Mouse (Mus musculus) CD4-positive, CD25-positive, alpha-beta regulatory T cell, adult 2 months (primary cell): Measurements from ENCODE around the gene Rundc1.
"Not testable (repeated sequence)": the region's sequence is repeated elsewhere in the genome, so short reads cannot be mapped to it uniquely, and the experiment has no call there.

ENCODE experiments used
- DNase-seq: peaks from one replicate; pipeline ENCODE4 v3.0.0-alpha.2; 2012; ENCODE audit warnings: low read depth, low spot score

Rundc1 gene

DNA sequence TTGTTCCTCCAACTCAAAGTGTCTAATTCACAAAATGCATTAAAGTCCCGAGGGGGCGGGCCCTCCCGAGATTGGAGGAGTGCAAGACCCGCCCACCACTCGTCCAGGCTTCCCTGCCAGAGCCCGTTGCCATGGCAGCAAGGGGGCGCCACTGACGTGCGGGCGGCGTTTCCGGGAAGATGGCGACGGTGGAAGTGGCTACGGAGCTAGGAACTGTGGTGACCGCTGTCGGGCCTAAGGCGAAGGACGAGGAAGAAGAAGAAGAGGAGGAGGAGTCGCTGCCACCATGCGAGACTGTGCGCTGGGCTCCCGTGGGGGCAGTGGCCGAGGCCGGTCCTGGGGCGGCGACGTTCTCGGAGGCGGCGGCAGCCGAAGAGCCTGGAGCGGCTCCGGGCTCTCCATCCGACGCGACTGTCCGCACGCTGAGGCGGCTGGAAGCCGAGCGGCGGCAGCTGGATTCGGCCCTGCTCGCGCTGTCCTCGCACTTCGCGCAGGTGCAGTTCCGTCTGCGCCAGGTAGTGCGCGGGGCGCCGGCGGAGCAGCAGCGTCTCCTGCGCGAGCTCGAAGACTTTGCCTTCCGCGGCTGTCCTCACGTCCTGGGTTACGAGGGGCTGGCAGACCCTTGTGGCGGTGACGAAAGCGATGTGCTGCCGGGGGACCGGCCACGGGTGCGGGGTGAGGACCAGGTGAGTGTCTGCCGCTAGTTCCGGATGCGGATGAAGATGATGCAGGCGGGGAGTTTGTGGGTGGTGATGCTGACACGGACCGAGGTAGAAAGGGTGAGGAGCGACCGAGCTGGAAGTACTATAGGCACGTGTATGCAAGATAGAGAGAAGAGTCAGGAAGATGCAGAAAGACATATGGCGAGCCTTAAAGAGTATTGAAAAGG is at the start of gene Rundc1, which contains the start of gene Ptges3l:
Gene Rundc1 (plus strand): TSS at position 161 of the 889 bp plus-strand sequence.
Gene Ptges3l (minus strand): TSS at position 409 of the 889 bp plus-strand sequence.
- peak; percentile 98 for DNase-seq

DNA sequence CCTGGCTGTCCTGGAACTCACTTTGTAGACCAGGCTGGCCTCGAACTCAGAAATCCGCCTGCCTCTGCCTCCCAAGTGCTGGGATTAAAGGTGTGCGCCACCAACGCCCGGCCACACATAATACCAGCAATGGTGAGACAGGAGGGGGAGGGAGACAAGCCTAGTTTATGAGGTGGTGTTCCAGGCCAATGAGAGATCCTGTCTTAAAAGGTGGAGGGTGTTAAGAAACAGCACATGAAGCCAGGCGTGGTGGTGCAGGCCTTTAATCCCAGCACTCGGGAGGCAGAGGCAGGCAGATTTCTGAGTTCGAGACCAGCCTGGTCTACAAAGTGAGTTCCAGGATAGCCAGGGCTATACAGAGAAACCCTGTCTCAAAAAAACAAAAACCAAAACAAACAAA is 46.7 kb upstream of the Rundc1 start:
- DNase-seq, result not testable (repeated sequence)

DNA sequence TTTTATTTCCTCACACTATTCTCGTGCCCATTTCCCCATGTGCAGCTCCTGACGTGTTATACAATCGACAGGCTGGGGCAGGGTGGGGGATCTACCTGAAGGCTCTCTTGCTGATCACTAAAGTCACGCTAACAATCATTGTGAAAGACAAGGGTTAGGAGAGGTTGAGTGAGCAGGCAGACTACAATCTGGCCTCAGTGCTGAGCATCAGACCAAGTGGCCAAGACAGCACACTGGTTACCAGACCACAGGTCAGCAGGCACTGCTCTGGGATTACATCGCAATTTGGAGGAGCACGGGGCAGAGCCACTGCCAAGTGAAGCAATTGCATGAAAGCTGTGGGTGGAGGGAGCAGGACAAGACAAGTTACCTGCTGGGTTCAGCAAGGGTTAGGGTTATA is 46.0 kb upstream of the Rundc1 start:
- DNase-seq, result no peak

DNA sequence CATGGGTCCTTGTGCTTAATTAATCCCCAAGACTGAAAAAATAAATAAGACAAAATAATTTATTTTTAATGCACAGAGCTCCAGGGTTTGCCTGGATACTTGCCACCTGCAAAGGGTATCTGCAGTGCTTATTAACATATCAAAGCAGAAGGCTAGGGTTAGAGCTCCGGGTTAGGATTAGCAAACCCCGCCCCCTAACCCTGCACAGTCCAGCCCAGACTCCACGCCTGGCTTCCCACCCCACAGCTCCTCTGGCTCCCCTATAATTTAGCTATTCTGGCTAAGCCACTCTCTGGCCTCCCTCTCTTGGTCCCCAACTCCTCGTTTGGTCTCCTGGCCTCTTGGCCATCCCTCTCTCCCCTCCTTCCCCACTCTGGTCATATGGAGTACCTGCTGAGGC is 43.1 kb upstream of the Rundc1 start:
- DNase-seq, result no peak

DNA sequence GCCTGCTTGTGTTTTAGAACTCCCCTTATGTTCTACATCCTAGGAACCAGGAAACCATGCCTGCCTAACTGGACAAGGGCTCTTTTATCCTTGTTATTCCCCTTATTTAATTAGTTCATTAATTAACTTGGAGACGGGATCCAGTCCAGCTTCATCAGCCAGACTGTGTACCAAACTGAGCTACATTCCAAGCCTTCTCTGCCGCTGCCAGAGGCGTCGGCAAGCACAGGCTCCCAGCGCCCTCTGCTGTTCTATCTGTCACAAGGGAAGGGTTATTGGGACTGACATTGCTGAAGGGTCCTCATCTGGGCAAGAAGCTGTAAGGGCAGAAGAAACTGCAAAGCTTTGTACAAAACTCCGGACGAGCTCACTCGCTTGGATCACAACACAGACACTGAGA is 29.8 kb upstream of the Rundc1 start:
- peak; percentile 68 for DNase-seq

DNA sequence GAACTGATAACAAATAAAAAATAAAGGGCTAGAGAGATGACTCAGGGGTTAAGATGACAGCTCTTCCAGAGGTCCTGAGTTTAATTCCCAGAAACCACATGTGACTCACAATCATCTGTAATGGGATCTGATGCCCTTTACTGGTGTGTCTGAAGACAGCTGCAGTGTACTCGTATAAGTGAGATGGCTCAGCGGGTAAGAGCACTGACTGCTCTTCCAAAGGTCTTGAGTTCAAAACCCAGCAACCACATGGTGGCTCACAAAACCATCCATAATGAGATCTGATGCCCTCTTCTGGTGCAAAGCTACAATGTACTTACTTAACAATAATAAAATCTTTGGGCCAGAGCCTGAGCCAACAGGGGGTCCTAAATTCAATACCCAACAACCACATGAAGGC is 9.6 kb upstream of the Rundc1 start:
- DNase-seq, result peak; percentile 30

DNA sequence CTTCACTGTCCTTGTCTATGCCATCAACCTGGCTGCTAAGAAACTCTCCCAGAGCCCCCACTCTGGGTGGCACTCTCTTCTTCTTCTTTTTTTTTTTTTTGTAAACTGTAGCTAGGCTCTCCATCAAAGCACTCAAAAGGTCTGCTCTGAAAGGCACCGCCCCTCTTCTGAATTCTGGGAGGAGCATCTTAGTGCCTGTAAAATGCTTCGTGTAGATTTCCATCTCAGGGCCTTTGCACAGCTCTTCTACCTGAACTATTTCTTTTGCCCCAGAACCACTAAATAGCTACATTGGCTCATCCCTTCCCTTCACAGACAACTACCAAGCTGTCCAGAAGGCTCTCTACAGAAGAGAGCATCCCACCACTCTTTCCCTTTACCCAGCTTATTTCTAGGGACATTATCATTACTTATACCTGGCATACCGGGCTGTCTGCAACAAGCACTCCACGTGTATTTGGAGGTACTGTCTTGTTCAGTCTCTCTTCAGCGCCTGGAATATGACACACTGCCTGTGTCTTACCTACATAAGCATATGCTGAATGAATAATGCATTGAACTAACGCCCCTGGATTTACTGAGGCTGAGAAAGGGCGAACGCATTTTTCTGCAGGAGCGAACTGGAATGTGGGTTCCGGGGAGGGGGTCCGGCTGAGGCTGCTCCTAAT is 8.3 kb upstream of the Rundc1 start:
- peak; percentile 45 for DNase-seq

DNA sequence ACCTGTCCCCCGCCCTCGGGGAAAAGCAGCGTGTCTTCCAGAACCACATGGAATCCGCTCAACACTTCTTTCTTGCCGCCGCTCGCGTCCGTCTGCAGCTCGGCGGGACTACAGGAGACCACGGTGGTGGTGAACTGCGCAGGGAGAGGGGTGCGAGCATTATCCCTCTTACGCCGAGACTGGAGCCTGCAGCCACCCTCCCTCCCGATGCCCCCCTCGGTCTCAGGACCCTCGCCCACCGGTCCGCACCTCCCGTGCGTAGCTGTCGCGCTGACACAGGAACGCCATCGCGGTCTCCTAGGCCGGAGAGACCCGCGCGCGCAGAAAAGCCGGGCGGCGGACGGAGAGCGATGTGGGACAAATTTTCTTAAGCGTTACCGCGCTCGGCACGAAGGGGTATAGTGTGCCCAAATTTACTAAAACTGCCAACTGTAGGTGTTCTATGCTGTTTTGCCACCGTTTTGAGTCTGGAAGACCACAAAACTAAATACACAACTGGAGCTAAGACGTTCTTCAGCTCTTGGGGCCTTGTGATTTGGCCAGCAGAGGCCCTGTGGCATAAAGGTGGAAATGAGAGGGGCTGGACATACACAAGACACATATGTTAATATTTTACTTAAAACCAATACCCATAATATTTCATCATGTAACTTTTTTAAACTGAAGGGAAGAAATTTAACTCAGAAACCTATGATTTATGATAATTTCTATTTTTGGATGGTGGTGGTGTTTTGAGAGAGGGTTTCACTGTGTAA is 7.6 kb upstream of the Rundc1 start, which contains the start of gene Aarsd1:
Gene Aarsd1 (minus strand): TSS at position 515 of the 755 bp plus-strand sequence.
- peak; percentile 90 for DNase-seq

DNA sequence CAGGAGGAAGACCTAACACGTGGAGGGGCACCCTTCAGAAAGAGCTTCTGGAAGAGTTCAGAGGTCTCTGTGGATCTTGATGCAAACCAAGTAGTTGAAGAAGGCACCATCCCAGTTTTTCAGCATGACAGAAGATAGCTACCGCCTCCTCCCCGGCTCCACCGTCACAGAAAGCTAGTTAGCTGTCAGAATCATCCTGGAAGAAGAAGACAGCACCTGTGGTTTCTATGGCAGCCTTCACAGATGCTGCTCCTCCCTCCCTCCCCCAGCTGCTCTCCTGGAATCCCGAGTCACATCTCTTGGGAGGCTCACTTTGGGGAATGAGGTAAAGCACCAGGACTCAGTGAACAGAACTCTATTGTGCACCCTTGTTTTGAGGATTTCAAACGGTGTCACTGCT is 5.9 kb upstream of the Rundc1 start:
- no peak for DNase-seq

DNA sequence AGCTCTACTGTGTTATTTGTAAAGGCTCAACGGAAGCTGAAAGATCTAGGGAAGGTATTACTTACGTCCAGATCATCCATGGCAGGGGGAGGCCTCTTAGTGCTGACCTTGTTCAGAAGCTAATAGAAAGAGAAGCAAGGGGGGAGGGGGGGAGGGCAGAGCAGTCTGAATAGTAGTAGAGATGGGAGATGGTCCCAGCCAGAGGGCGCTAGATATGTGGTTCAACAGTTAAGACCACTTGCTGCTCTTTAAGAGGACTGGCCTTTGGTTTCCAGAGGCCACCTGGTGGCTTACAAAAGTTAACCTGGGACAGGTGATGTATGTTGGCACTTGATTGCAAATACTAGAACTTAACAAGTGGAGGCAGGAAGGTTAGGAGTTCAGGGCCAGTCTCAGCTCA is 5.3 kb upstream of the Rundc1 start:
- no peak for DNase-seq

DNA sequence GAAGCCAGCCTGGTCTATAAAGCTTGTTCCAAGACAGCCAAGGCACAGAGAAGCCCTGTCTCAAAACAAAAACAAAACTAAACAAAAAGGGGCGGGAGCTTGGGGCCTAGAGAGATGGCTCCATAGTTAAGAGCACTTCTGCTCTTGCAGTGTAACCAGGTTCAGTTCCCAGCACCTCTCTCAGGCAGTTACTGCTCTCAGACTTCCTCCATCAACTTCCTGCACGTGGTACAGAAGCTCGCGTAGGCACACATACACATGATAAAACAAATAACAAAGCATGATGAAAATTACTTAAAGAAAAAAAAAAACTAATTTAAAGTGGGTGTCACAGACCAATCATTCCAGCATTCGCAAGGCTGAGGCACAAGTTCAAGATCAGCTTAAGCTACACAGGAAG is 4.7 kb upstream of the Rundc1 start:
- DNase-seq, result no peak

DNA sequence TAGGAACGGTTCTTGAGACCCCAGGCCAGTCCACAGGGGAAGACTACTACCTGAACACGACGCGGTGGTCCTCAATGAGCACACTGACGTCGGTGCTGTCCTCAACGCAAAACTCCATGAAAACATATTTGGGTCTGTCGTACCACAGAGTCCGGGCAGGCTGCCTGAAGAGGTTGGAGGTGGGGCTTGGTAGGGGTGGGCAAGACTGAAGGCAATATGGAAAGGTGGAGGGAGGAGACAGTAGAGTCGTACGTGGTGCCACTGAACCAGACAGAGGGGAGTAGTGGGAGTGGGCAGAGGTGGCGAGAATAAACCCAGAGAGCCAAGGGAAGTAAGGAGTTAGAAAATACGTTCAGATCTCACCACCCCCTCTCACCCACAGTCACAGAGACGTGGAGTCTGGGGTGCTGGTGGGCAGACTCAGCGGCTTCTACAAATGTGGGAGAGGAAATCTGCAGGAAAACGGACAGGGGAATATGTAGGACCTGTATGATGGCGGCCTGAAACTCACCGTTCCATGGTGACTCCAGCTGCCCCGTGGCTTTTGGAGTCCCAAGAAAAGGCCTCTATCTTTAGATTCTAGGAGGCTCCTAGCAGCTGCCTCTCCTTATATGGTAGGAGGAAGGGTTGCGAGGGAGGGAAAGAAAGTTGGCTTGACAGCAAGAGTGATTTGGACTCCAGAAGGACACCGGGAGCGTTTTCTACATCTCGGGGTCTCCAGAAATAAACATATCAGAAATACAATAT is 607 bp upstream of the Rundc1 start, which contains the start of gene Gm27029:
Gene Gm27029 (minus strand): TSS at position 692 of the 747 bp plus-strand sequence.
- DNase-seq, result peak; percentile 21

DNA sequence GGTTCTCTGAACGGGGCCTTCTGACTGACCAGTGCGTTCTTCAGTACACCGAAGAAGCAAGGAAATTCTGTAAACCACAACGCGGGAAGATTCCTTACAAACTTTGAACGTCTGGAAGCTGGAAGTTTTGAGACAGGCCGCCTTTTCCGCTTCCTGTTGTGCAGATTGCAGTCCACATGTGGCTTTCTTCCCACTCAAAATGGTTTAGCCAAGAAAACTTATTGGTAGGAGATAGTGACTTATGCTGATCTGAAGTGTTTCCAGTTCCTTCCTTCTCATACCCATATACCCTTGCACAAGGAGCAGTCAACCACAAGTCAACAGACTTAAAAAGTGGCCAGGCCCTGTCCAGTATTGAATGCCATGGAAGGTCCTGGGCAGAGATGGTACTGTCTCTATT is 1.3 kb downstream of the Rundc1 start:
- no peak for DNase-seq

DNA sequence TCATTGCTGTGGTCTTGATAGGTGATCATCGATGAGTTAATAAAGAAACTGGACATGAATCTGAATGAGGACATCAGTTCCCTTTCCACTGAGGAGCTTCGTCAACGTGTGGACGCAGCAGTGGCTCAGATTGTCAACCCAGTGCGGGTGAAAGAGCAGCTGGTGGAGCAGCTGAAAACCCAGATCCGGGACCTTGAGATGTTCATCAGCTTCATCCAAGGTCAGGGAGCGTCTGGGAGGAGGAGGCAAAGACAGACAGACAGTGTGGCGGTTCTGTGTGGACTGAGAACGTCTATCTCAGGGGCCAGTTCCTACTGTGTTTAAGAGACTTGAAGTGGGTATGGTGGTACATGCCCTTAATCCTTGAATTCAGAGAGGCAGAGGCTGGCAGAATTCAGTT is 6.4 kb downstream of the Rundc1 start:
- no peak for DNase-seq

DNA sequence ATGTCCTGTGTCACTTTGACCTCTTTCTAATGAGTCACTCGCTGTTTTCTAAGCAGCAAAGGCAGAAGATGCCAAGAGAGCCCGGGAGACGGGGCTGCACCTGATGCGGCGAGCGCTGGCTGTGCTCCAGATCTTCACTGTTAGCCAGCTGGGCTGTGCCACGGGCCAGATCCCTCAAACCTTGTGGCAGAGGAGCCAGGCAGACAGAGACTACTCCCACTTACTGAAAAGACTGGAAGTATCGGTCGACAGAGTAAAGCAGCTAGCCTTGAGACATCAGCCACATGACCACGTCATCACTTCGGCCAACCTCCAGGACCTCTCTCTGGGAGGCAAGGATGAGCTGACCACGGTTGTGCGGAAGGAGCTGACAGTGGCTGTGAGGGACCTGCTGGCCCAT is 8.5 kb downstream of the Rundc1 start:
- DNase-seq, result no peak

DNA sequence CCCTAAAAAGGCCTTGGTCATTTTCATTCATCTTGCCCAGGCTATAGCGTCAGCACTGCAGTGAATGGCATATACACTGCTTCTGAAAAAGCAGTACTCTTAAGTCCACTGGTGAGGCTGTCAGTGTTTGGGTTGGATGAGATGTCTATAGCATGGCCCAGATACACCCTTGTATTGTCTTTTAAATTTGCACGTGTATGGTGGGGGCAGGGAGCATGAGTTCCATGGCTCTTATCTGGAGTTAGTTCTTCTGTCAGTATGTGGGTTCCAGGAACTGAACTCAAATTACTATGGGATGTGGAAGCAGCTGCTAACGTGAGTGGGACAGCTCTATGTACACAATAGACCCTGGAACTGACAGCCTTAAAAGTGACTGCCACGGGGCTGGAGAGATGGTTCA is 10.9 kb downstream of the Rundc1 start:
- no peak for DNase-seq

DNA sequence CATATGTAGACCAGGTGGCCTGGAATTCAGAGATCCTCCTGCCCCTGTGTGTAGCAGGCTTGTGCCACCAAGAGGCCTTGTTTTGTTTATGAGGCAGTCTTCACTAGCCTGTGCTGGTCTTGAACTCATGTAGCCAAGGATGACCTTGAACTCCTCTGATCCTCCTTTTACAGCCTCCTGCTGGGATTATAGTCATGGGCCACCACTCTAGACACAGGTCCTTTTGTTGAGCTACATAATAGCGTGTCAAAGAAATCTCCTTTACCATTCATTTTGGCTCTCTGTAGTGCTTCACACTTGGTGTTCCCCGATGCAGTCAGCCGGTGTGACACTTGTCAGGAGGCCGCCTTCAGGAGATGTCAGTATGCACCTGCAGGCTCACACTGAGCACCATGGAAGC is 12.0 kb downstream of the Rundc1 start:
- no peak for DNase-seq

DNA sequence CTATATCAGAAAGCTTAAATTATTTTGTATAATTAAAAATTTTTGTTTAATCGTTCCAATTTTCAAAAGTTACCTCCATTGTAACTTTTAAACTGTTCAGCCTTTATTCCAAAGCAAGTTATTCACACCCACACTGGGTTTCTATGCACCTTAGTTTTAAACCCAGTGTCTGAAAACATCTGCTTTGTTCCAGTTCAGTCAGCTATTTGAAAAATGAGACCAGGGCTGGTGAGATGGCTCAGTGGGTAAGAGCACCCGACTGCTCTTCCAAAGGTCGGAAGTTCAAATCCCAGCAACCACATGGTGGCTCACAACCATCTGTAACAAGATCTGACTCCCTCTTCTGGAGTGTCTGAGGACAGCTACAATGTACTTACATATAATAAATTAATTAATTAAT is 13.1 kb downstream of the Rundc1 start:
- DNase-seq, result not testable (repeated sequence)

DNA sequence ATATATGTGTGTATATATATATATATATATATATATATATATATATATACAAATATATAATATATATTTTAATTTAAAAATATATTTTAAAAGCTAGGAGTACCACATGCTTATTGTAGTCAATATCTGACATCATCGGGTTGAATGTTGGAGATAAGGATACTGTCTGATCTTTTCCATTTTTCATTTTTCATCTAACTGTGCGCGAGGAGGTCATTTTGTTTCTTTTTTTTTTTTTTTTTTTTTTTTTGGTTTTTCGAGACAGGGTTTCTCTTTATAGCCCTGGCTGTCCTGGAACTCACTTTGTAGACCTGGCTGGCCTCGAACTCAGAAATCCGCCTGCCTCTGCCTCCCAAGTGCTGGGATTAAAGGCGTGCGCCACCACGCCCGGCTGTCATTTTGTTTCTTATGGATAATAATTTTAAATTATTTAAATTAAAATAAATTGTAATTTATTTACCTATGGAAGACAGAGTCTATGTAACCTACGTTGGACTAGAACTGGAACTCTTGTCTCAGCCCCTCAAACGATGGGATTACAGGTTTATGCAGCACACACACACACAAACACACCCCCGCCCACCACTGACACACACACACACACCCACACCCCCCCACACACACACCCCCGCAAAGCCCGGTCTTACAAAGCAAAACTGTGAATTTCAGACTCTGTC is 16.7 kb downstream of the Rundc1 start:
- DNase-seq, result not testable (repeated sequence)

DNA sequence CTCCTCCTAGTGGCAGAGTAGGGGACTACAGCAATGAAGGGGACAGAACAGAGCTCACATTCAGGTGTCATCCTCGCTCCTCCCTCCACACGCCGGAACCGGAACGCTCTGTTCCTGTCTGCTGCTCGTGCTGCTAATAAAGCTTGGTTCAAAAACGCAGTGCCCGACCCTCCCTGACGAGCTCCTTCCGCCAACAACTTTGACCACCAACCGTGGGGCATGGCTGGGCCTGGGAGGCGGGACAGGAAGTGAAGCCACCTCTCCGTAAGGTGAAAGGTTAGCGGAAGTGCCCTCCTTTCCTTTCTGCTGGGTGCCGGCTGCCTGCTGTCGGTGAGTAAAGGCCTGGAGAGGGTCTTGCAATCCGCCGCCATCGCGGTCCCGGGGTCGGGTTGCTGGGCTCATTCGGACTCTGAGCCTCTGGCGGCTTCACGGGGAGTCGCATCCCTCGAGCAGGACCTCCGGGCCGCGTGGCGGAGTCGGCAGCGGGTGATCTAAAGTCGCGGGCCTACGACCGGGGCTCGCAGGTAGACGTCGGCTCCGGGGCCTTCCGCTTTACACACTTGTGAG is 17.3 kb downstream of the Rundc1 start, which contains the start of gene Rpl27:
Gene Rpl27 (plus strand): TSS at position 172 of the 567 bp plus-strand sequence.
- peak; percentile 99 for DNase-seq
